Mouse (Mus musculus) CH12.LX (cell line): Measurements from ENCODE around the gene Nfix. TPM values are rescaled to one million over a fixed set of nuclear protein-coding genes. Genes with fewer than 3 reads are reported as not detected.
"Not testable (repeated sequence)": the region's sequence is repeated elsewhere in the genome, so short reads cannot be mapped to it uniquely, and the experiment has no call there.

Source experiments
- DNase-seq: peaks from one replicate; pipeline ENCODE4 v3.0.0-alpha.2; 2013; ENCODE audit errors: extremely low read depth
- H3K27ac ChIP-seq: 2 replicates; pipeline ENCODE4 v1.5.1; 2012; ENCODE audit warnings: low read depth, mild to moderate bottlenecking, control low read depth, moderate library complexity; ENCODE audit not compliant: insufficient read depth
- H3K27me3 ChIP-seq: replicated peaks from 2 replicates; pipeline ENCODE3; 2012; ENCODE audit warnings: inconsistent platforms
- H3K36me3 ChIP-seq, 2 experiments: replicated peaks in 1 of 2; 2 replicates each; pipeline versions ENCODE3 to v1.6.1; 2012; ENCODE audit warnings: inconsistent platforms in 1 of 2, low read length in 1 of 2, mild to moderate bottlenecking in 1 of 2, mixed read lengths in 1 of 2, moderate library complexity in 1 of 2; ENCODE audit not compliant: control insufficient read depth in 1 of 2, insufficient read depth in 1 of 2
- H3K4me1 ChIP-seq, 2 experiments: 2 replicates each; pipeline ENCODE4 v1.6.1; 2012; ENCODE audit warnings: inconsistent platforms in 1 of 2, moderate library complexity in 1 of 2; ENCODE audit not compliant: insufficient read depth in 2 of 2, control insufficient read depth in 1 of 2
- H3K4me2 ChIP-seq: 2 replicates; pipeline ENCODE4 v1.6.1; 2012; ENCODE audit warnings: low read depth, mild to moderate bottlenecking, control low read depth; ENCODE audit not compliant: poor library complexity, insufficient read depth, severe bottlenecking
- H3K4me3 ChIP-seq, 3 experiments: fragments of 150-350 bp in 1 of 3; sonication (generic) in 1 of 3; replicated peaks in 1 of 3; 2 replicates each; pipeline versions ENCODE3 to v1.5.1; 2011 to 2012; ENCODE audit warnings: low read depth in 2 of 3, low read length in 2 of 3, mild to moderate bottlenecking in 2 of 3, moderate library complexity in 2 of 3, control low read depth in 1 of 3, improper control_type of control experiment in 1 of 3, inconsistent platforms in 1 of 3, mixed read lengths in 1 of 3; ENCODE audit not compliant: poor library complexity in 1 of 3
- H3K79me2 ChIP-seq: replicated peaks from 2 replicates; pipeline ENCODE4 v1.6.1; 2012; ENCODE audit warnings: mild to moderate bottlenecking, moderate library complexity; ENCODE audit not compliant: control insufficient read depth, poor library complexity, insufficient read depth, severe bottlenecking; ENCODE audit errors: extremely low read depth
- H3K9ac ChIP-seq: 2 replicates; pipeline ENCODE4 v1.6.1; 2012; ENCODE audit warnings: low read depth, mild to moderate bottlenecking, control low read depth, moderate library complexity; ENCODE audit not compliant: insufficient read depth
- H3K9me3 ChIP-seq: replicated peaks from 2 replicates; pipeline ENCODE3; 2012; ENCODE audit warnings: low read length, inconsistent platforms, mixed read lengths
- BHLHE40 ChIP-seq: IDR thresholded peaks from 2 replicates; pipeline ENCODE4 v1.6.1; 2011; ENCODE audit warnings: mild to moderate bottlenecking, low read depth, low read length, improper control_type of control experiment
- CHD2 ChIP-seq: IDR thresholded peaks from 2 replicates; pipeline ENCODE4 v1.6.1; 2011; ENCODE audit warnings: low read length, improper control_type of control experiment
- JUND ChIP-seq: conservative IDR thresholded peaks from 2 replicates; pipeline ENCODE4 v1.6.1; 2011; ENCODE audit warnings: low read depth, low read length, improper control_type of control experiment
- MAX ChIP-seq: IDR thresholded peaks from 2 replicates; pipeline ENCODE4 v1.6.1; 2011; ENCODE audit warnings: low read length, improper control_type of control experiment
- POLR2A ChIP-seq: IDR thresholded peaks from 2 replicates; pipeline ENCODE4 v1.6.1; 2011; ENCODE audit warnings: low read depth, mild to moderate bottlenecking, improper control_type of control experiment, low read length
- POLR2AphosphoS2 ChIP-seq: IDR thresholded peaks from 2 replicates; pipeline ENCODE4 v1.6.1; 2011; ENCODE audit warnings: low read depth, low read length, improper control_type of control experiment
- SIN3A ChIP-seq: IDR thresholded peaks from 2 replicates; pipeline ENCODE4 v1.6.1; 2012; ENCODE audit warnings: low read length, improper control_type of control experiment, inconsistent platforms
- TBP ChIP-seq: conservative IDR thresholded peaks from 2 replicates; pipeline ENCODE4 v1.6.1; 2011; ENCODE audit warnings: low read depth, low read length, improper control_type of control experiment
- TCF12 ChIP-seq: IDR thresholded peaks from 2 replicates; pipeline ENCODE4 v1.6.1; 2014; ENCODE audit warnings: low read depth, mild to moderate bottlenecking, inconsistent platforms, low read length, improper control_type of control experiment
- USF1 ChIP-seq: IDR thresholded peaks from 2 replicates; pipeline ENCODE4 v1.6.1; 2014; ENCODE audit warnings: low read depth, mild to moderate bottlenecking, inconsistent platforms, low read length, improper control_type of control experiment
- ZMIZ1 ChIP-seq: IDR thresholded peaks from 2 replicates; pipeline ENCODE4 v1.6.1; 2012; ENCODE audit warnings: low read depth, mild to moderate bottlenecking, inconsistent platforms, low read length, improper control_type of control experiment
- dilution Hi-C: fragments of 300-500 bp; cut with MboI; formaldehyde crosslinking; loops from 2 replicates; pipeline ENCODE4 v1.14.3; 2020; ENCODE audit warnings: low sequenced_read_pairs; ENCODE audit not compliant: extremely low pct_unique_long_range_greater_than_20kb, extremely low pct_ligation_motif_present
- in situ Hi-C: fragments of 300-500 bp; cut with MboI; formaldehyde crosslinking; loops from 3 replicates; pipeline ENCODE4 v1.14.3; 2019; ENCODE audit warnings: low sequenced_read_pairs, low pct_ligation_motif_present, low pct_unique_long_range_greater_than_20kb, mixed read lengths
- polyA plus RNA-seq: library from polyadenylated mRNA; unstranded; fragments of >175 nt; gene quantifications from 2 replicates; pipeline ENCODE4 v1.2.1, GENCODE M21; 2012; ENCODE audit warnings: low read depth; ENCODE audit not compliant: insufficient read length
- total RNA-seq, 2 experiments: library from RNA; depleted of rRNA; stranded (reverse); fragments of 300-350 nt in 1 of 2; fragments of >200 nt in 1 of 2; gene quantifications; 2 replicates each; pipeline ENCODE4 v1.2.3; 2012 to 2014

Gene Nfix
- total and polyA plus RNA-seq, 3 experiments, result 0.09 to 10.5 (median 1.1) TPM

GRCm38 (mm10) chr8:84677305-84677704, 122.8 kb downstream of the Nfix start:
- peaks cover 8 to 31% of the 10 kb centered on the region in 2 experiments; a peak in 3 of 4 replicates for H3K4me1 ChIP-seq
- dilution Hi-C loops, result no loop called here
- in situ Hi-C loops, result no loop called here
- H3K4me3 ChIP-seq, result no peak overlapping the region
- no peaks in the 10 kb centered on the region for H3K27me3 ChIP-seq
- no peak overlapping the region for H3K9ac ChIP-seq
- DNase-seq, result no peak
- H3K4me2 ChIP-seq, result no peak overlapping the region
- TF ChIP-seq MAX, result no peak
- TF ChIP-seq TCF12, result no peak
- no peak for TF ChIP-seq USF1
- no peak for TF ChIP-seq CHD2
- TF ChIP-seq SIN3A, result no peak
- TF ChIP-seq TBP, result no peak
- H3K79me2 ChIP-seq, result peaks cover 50% of the 10 kb centered on the region
- no peaks in the 10 kb centered on the region for H3K9me3 ChIP-seq
- H3K36me3 ChIP-seq, result peaks cover 51 to 90% of the 10 kb centered on the region in 2 experiments
- H3K27ac ChIP-seq, result no peak overlapping the region

- dilution Hi-C loops, H3K27ac ChIP-seq, H3K27me3 ChIP-seq, H3K4me3 ChIP-seq, H3K9ac ChIP-seq, DNase-seq, in situ Hi-C loops, H3K4me2 ChIP-seq, H3K9me3 ChIP-seq, H3K79me2 ChIP-seq: not testable (repeated sequence)
- Histone ChIP-seq H3K36me3 (peaks cover 49 to 67% of the 10 kb centered on the region in 2 experiments), H3K4me1 (peaks cover 3 to 26% of the 10 kb centered on the region in 2 experiments; a peak in 2 of 4 replicates)
- TF ChIP-seq POLR2AphosphoS2, result 0 out of 2 replicates have a peak, but pooled peaks have one; percentile 29
These were observed 129.7 kb downstream of the Nfix start for GRCm38 (mm10) chr8:84670295-84671006.

DNA sequence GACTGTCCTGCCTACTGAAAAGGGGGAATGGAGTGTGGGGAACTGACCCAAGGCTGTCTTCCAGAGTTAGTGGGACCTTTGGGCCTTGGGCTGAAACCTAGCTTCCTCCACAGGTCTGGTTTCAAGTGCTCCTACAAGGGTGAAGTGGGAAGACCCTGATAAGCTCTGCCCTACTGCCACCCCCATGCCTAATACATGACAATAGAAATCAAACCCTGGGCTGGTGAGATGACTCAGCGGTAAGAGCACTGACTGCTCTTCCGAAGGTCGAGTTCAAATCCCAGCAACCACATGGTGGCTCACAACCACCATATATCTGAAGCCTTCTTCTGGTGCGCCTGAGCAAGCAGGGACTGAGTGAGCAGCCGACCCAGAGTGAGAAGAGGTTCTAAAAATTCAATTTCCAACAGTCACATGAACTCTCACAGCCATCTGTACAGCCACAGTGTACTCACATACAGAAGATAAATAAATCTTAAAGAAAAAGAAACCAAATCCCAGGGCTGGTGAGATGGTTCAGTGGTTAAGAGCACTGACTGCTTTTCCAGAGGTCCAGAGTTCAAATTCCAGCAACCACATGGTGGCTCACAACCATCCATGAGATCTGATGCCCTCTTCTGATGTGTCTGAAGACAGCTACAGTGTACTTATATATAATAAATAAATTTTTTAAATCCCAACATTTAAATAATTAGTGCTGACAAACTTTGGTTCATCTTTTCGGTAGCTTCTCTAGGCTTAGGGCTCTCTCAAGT, 131.2 kb downstream of the Nfix start:
- Histone ChIP-seq H3K4me3 (no peak overlapping the region), H3K9ac (no peak overlapping the region), H3K27ac (no peak overlapping the region), H3K79me2 (peaks cover 3% of the 10 kb centered on the region), H3K4me2 (no peak overlapping the region), H3K4me1 (peaks cover 3 to 26% of the 10 kb centered on the region in 2 experiments; a peak in 2 of 4 replicates), H3K27me3 (no peaks in the 10 kb centered on the region), H3K36me3 (peaks cover 35 to 53% of the 10 kb centered on the region in 2 experiments), H3K9me3 (no peaks in the 10 kb centered on the region)
- dilution Hi-C loops (no loop called here), in situ Hi-C loops (no loop called here)
- DNase-seq, result no peak
- no peak for TF ChIP-seq BHLHE40
- no peak for TF ChIP-seq ZMIZ1
- no peak for TF ChIP-seq POLR2A
- no peak for TF ChIP-seq JUND
- no peak for TF ChIP-seq TCF12
